Mouse (Mus musculus) adrenal gland, postnatal 14 days (tissue): ENCODE measurements at regions not wholly inside any gene's neighbourhood (a gene's known extent, or its start where the extent isn't known, plus 50 kb on each side); places are given as distances from the start of the nearest gene placed in this dataset.
"Not testable (repeated sequence)": the region's sequence is repeated elsewhere in the genome, so short reads cannot be mapped to it uniquely, and the experiment has no call there.

ENCODE experiments used
- DNase-seq: peaks from one replicate; pipeline ENCODE4 v3.0.0; 2021; ENCODE audit warnings: mixed read lengths

DNA sequence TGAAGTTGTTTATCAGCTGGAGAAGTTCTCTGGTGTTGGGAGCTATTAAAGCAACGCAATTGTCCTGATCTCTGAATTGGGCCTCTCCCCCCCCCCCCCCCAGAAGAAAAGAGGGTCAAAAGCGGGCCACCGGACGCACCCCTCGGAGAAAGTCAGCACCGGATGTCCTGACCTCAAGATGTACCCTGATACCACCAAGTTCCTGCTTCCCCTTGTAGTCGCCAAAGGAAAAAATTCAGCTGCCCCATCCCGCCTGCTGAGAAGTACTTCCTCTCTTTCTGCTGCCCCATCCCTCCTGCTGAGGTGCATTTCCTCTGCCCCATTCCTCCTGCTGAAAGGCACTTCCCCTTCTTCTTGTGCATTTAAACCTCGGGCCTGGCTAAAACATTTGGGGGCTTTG lies 1191.1 kb upstream of the 1700008P02Rik start:
- DNase-seq: not testable (repeated sequence)

DNA sequence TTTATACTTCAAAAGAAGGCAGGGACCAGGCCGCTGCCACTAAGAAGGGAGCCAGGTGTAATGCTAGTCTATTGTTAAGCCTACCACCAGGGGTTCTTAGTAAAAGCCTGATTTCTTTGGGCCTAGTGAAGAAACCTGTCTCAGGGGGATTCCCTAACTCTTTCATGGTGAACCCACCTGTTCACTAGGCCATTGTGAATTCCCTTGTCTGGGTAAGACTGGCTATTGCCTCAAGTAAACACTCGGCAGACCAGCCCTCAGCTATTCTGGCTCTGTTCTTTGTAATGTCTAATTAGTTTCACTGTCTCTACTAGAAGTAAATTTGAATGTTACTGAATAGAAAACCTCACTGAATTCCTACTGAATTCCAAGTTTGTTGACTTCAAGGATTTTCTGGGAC lies 1184.9 kb upstream of the 1700008P02Rik start:
- not testable (repeated sequence) for DNase-seq

DNA sequence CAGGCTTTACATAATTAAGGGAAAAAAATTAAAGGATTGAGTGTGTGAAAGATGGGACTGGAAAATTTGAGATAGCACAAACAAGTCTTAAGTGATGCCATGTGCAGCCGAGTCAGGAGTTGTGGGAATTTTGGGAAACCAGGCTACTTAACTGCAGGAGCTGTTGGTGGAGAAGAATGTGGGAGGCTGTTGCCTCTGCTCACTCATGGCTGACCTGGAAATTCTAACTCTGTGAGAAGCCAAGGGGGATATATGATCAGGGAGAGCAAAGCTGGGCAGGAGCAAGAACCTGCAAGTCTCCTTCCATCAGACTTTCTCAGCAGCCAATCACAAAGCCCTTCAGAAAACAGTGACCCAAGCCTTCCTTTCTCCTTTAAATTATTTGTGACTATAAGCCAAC lies 1184.0 kb upstream of the 1700008P02Rik start:
- DNase-seq: no peak

DNA sequence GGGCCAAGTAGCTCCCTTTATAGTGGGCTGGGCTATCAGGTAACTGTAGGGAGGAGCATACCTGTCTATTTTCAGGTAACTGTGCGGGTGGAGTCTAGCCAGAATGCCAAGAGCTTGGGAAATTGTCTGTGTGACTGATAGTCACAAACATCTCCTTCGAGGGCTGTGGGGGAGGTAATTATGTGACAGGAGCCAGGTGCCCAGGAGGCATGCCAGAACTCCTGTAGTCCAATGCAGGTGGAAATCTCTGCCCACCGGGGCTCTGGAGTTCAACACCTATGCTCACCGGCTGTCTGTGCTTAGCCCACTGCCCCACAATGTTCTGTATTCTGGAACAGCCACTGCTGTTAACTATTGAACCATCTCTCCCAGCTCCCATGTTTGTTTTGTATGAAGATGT lies 1179.2 kb upstream of the 1700008P02Rik start:
- no peak for DNase-seq

DNA sequence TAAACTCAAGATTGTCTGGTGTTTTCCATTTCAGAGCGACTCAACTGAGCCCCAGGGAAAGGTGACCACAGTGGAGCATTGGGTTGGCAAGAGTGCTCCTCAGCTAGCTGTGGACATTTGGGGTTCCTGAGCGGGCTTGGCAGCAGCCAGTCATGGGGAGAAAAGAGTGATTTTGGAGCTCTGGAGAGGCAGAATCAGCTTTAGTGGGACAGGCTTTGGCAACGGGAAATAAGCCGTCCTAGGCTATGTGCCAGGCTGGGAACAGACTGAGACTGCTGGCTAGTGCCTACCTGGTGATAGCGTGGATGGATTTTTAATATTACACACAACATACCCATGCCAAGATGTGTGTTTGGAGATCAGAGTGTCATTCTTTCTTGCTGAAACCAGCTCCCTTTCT lies 1167.4 kb upstream of the 1700008P02Rik start:
- no peak for DNase-seq

DNA sequence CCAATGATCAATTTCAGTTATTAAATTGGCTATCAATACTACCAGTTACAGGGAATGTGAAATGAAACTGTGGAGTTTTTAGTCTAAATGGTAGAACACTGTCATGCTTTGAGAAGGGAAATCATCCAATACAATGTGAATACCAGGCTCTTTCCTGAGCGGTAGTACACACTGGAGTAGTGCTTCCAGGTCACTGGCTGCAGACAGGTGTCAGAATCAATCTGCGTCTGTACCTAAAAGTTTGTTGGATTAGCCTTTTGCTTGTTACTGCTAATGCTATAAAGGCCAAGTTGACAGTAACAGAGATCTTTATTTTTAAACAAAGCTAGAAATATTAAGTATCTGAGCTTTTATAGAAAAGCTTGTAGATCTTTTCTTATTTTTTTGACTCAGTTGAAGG lies 1164.9 kb upstream of the 1700008P02Rik start:
- DNase-seq: no peak

DNA sequence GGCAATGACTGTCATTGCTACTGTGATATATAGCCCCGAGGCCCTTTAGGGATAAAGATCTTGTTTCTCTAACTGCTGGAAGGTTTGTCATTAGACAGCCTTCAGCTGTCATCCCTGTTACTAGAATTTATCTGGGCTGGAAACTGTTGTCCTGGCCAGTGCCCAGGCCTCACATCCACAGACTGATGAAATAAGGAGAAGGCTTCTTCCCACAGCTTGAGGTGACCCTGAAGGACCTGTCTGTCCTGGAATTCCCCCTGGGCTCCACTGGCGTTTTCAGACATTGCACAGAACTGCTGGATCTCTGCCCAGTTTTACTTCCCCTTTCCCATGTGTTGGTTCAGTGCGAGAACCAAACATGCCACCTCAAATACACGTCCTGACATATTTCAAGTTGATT lies 1135.2 kb upstream of the 1700008P02Rik start:
- peak; percentile 68 for DNase-seq

DNA sequence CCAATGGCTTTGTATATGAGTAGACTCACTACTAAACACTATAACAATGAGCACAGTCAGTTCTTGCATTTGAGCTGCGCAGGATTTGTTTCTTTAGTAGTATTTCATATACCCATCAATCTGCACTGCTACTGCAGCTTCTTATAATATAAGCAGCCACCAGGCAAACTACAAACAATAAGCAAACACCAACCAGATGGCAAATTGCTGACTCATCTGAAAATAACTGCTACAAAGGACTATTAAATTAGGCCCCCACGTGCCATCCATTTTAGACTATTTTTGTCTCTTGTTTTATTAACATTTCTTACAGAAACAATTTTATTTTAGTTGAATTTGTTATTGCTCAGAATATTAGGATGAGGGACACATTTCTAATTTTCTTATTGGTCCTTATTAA lies 1093.5 kb upstream of the 1700008P02Rik start:
- DNase-seq: no peak

DNA sequence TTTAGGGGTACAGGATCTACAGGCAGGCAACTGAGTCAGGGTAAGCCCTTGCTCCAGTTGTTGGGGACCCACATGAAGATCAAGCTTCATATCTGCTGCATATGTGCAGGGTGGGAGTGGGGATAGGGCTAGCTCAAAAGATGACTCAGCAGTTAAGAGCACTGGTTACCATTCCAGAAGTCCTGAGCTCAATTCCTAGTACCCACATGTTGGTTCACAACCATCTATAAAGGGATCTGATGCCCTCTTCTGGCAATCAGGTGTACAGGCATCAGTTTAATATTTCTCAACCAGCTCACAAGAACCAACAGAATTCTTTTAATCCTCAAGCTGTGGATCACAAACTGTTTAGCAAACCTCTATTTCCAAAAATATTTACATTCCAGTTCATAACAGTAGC lies 1092.9 kb upstream of the 1700008P02Rik start:
- no peak for DNase-seq

DNA sequence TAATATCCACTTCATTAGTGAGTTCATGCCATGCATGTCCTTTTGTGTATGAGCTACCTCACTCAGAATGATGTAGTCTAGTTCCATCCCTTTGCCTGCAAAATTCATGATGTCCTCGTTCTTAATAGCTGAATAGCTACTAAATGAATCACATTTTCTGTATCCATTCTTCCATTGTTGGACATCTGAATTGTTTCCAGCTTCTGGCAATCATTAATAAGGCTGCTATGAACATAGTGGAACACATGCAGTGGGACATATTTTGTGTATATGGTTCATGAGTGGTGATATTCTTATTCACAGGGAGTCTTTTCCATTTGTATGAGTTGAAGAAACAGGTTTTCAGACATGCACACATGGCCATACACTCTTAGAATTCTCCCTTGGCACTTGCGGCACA lies 1092.2 kb upstream of the 1700008P02Rik start:
- no peak for DNase-seq

DNA sequence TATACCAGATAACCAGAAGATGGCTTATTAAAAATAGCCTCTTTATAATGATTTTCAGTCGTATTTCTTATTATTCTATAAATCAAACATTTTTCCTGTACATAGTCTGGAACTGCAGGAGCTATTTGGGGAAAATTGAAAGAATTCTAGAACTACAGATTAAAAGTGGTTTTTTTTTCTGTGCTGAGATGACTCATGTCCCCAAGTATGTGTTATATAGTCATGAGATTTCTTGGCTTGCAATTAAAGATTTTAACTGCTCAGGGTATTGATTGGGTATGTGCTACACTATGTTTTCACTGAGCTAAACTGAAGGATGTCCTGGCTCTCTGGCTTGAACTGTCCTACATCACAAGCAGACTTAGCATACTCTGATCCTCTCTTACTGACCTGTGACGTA lies 1088.4 kb upstream of the 1700008P02Rik start:
- DNase-seq: no peak

DNA sequence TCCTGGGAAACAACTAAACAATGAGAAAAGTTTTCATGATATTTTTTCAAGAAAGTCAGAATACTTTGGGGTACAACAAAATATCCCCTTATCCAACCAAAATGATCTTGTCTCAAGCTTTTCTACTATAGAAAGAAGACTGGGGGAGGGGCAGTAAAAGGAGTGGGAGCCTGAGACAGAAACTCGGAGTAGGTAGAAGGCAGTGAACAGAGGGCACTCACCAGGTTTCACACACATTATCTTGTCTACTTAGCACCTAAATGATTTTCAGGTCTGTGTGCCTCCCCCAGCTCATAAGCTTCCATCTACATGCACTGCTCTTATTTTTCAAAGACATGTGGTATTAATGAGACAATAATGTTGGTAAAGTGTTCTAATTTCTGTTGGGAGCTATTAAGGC lies 1063.3 kb upstream of the 1700008P02Rik start:
- DNase-seq: no peak

DNA sequence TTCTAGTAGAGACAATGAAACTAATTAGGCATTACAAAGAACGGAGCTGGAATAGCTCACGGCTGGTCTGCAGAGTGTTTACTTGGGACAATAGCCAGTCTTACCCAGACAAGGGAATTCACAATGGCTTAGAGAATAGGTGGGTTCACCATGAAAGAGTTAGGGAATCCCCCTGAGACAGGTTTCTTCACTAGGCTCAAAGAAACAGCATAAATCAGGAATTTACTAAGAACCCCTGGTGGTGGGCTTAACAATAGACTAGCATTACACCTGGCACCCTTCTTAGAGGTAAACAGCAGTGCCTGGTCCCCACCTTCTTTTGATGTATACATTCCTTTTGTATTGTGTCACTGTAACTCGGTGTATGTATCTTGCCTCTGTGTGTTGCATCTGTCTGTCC lies 1062.6 kb upstream of the 1700008P02Rik start:
- not testable (repeated sequence) for DNase-seq

DNA sequence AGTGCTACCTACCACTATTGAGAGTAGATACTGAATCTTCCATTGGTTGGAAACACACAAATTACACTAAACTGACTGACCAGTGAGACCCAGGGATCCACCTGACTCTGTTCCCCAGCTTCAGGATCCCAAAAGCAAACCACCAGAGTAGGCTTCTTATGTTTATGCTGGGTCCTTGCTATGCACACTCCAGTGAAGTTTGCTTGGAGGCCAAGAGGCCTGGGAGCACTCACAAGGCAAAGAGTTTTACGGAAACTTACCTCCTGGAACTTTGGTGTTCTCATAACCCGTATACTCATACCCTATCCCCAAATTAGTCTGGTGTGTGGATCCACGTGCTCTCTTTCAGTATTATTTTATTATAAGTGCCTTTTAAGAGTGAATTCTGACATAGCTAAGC lies 1062.1 kb upstream of the 1700008P02Rik start:
- no peak for DNase-seq

DNA sequence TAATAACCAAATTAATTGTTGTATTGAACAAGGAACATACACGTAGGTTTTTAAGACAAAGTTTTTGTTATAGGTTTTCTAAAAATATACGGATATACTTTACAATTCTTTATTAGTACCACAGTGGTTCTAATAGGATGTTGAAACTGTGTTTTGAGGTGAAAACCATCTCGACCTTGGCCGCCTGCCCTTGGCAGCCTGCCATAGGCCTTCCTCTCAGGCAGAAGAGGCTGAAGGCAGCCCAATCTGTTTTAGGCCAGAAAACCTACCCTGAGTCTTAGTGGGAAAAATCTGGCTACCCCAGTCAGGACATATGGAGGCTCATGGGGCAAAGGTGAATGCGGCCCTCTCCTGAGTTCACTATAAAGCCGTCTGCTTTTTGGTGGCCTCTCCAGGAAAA lies 1049.7 kb upstream of the 1700008P02Rik start:
- DNase-seq: peak; percentile 6

DNA sequence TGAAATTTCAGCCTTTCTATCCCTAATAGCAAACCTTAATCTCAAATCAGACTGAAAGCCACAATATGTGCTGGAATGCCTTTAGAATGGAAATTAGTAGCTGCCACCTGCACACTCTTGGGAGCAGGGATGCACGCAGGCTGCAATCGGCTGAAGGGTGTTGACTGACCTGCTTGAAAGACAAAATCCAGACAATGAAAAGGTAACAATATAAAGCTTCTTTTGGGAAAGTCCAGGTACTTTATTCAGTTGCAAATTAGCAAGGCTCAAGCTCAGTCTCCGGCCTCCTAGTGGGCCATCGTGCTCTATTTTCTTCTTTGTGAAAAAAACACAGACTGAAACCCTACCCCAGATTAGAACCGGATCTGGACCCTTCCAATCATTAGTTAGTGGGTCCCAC lies 1047.6 kb upstream of the 1700008P02Rik start:
- DNase-seq: not testable (repeated sequence)

DNA sequence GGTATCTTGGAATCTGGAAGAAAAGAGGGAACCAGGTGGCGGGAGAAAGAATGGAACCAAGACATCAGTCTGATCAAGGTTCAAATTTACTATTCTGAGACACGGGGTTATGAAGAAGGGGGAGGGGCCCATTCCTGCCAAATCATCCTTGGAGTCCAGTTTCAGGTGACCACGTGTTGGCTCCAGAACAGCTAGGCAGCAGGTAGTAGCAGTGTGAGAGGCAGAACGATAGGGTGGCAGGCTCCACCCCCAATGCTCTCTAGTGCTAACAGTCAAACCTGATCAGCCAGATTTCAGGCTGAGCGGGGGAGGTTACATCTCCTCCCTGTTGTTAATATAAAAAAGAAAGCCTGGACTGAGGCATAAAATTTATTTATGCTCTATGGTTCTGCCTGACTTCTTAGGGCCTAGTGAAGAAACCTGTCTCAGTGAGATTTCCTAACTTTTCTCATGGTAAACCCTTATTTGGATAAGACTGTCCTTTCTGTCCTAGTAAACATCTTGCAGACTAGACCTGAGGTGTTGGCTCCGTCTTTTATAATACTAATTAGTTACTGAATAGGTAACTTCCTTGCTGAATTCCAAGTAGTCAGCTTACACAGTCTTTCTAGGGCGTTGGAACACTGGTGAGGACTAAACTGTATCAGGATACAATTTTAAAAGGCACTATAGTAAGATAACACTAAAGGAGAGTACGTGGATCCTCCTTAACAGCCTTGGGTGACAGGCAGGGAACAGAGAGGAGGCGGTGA lies 1046.3 kb upstream of the 1700008P02Rik start:
- not testable (repeated sequence) for DNase-seq
